Mouse (Mus musculus): Measurements from ENCODE around the gene H2al2a.

DNA sequence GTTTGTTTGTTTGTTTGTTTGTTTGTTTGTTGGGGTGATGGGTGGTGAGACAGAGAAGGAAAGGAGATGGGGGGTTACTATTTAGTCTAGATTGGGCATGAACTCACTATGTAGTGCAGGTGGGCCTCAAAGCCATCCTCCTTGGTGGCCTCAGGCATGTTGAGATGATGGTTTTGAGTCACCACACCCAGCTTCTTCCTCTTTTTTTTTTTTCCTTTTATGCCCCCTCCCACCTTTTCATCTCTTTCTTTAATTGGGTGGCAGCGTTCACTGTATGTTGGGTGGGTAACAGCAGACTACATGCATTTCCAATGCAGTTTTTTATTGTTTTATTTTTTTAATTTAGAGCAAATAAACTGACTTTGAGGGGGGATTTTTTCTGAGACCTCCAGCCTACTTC lies 19.9 kb upstream of the H2al2a start:
- TF ChIP-seq CTCF (IDR thresholded peaks at IDR 0.05; ENCODE audit: low read depth) (no peak), EP300 (optimal IDR thresholded peaks at IDR 0.05) (no peak)

Measured in stomach, postnatal 0 days (tissue).